Mouse (Mus musculus) liver, postnatal 0 days (tissue): ENCODE measurements around the gene D11Wsu47e. TPM values are rescaled to one million over a fixed set of nuclear protein-coding genes. Genes with fewer than 3 reads are reported as not detected.

ENCODE experiments used
- ATAC-seq: fragments of 200-750 bp; cut with Nextera tagmentation; 2 replicates; pipeline ENCODE4 v1.8.0; 2017; ENCODE audit warnings: mild to moderate bottlenecking, moderate library complexity
- DNase-seq: peaks from one replicate; pipeline ENCODE4 v3.0.0-alpha.2; 2016
- H3K27ac ChIP-seq: fragments of 300-500 bp; sonication (generic); 2 replicates; pipeline ENCODE4 v1.5.1; 2014; ENCODE audit warnings: antibody characterized with exemption, moderate library complexity, mild to moderate bottlenecking, low read depth
- H3K27me3 ChIP-seq: fragments of 300-500 bp; sonication (generic); 2 replicates; pipeline ENCODE4 v1.6.1; 2014; ENCODE audit warnings: low read length, control low read depth, mixed read lengths; ENCODE audit not compliant: insufficient read depth
- H3K36me3 ChIP-seq: fragments of 300-500 bp; sonication (generic); replicated peaks from 2 replicates; pipeline ENCODE4 v1.6.1; 2014; ENCODE audit warnings: mild to moderate bottlenecking, control low read depth, low read length, moderate library complexity, mixed read lengths; ENCODE audit not compliant: insufficient read depth
- H3K4me1 ChIP-seq: fragments of 300-500 bp; sonication (generic); 2 replicates; pipeline ENCODE4 v1.6.1; 2014; ENCODE audit warnings: antibody characterized with exemption, mild to moderate bottlenecking, control low read depth; ENCODE audit not compliant: insufficient read depth
- H3K4me2 ChIP-seq: fragments of 300-500 bp; sonication (generic); 2 replicates; pipeline ENCODE4 v1.6.1; 2014; ENCODE audit warnings: low read depth, mild to moderate bottlenecking, low read length, moderate library complexity, mixed read lengths
- H3K4me3 ChIP-seq: fragments of 300-500 bp; sonication (generic); 2 replicates; pipeline ENCODE4 v1.5.1; 2014; ENCODE audit warnings: low read depth, low read length
- H3K9ac ChIP-seq: fragments of 300-500 bp; sonication (generic); replicated peaks from 2 replicates; pipeline ENCODE4 v1.6.1; 2014; ENCODE audit warnings: mild to moderate bottlenecking, moderate library complexity
- H3K9me3 ChIP-seq: fragments of 300-500 bp; sonication (generic); 2 replicates; pipeline ENCODE4 v1.6.1; 2016; ENCODE audit warnings: mild to moderate bottlenecking, control low read depth, low read length, mixed read lengths
- CTCF ChIP-seq: sonication (generic); IDR thresholded peaks from 2 replicates; pipeline ENCODE4 v1.5.1; 2016; ENCODE audit warnings: antibody characterized with exemption, low read depth
- EP300 ChIP-seq: IDR thresholded peaks from 2 replicates; pipeline ENCODE4 v1.6.1; 2016; ENCODE audit warnings: antibody characterized with exemption, low read depth, mild to moderate bottlenecking
- WGBS: fragments of 180-500 bp; shearing (Covaris S2); extraction: QIAGEN DNeasy Blood & Tissue Kit; methylation state at CpG from one replicate; pipeline ENCODE4 v1.1.7; 2014; ENCODE audit not compliant: insufficient replicate concordance; 5-methylcytosine and 5-hydroxymethylcytosine counted together
- polyA plus RNA-seq: library from polyadenylated mRNA; unstranded; fragments of >200 nt; fragmentation: Nextera tagmentation; extraction: Ambion mirVana; gene quantifications from 2 replicates; pipeline ENCODE4 v1.2.1, GENCODE M21; 2015

D11Wsu47e gene
- polyA plus RNA-seq, 1 experiment from 2014 or later: 4.6 TPM

- DNase-seq: no peak
- Histone ChIP-seq H3K9me3 (no peaks in the 10 kb centered on the region), H3K27me3 (no peaks in the 10 kb centered on the region), H3K4me1 (peaks cover 28% of the 10 kb centered on the region), H3K27ac (no peak overlapping the region), H3K4me3 (no peak overlapping the region), H3K4me2 (no peak overlapping the region), H3K36me3 (peaks cover 41% of the 10 kb centered on the region), H3K9ac (no peak overlapping the region)
- 75% methylated on average over 5 of the region's 5 CpGs for WGBS
- ATAC-seq: no peak
- TF ChIP-seq EP300 (no peak), CTCF (no peak)
These were observed 15.4 kb upstream of the D11Wsu47e start for GRCm38 (mm10) chr11:113668857-113669256.

DNA sequence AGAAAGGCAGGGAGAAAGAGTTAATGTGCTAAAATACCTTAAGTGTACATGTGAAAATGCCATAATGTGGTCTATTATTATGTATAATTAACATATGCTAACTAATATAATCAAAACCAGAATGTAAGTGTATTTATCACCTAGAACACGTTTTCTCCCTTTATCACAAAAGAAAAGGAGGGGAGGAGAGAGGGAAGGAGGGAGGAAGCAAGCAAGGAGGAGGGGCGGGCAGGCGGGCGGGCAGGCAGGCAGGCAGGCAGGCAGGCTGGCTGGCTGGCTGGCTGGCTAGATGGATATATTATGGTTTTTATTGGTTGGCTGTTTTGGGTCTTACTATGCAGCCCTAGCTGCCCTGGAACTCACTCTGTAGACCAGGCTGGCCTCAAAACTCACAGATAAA lies 14.5 kb upstream of the D11Wsu47e start:
- 53% methylated on average over 4 of the region's 4 CpGs for WGBS
- Histone ChIP-seq H3K9ac (no peak overlapping the region), H3K36me3 (peaks cover 41% of the 10 kb centered on the region), H3K27ac (no peak overlapping the region), H3K4me1 (peaks cover 28% of the 10 kb centered on the region), H3K27me3 (no peaks in the 10 kb centered on the region), H3K4me3 (no peak overlapping the region), H3K9me3 (no peaks in the 10 kb centered on the region), H3K4me2 (no peak overlapping the region)
- no peak; the same call in 1 of the 2 replicates for ATAC-seq
- TF ChIP-seq CTCF (no peak), EP300 (no peak)
- no peak for DNase-seq

DNA sequence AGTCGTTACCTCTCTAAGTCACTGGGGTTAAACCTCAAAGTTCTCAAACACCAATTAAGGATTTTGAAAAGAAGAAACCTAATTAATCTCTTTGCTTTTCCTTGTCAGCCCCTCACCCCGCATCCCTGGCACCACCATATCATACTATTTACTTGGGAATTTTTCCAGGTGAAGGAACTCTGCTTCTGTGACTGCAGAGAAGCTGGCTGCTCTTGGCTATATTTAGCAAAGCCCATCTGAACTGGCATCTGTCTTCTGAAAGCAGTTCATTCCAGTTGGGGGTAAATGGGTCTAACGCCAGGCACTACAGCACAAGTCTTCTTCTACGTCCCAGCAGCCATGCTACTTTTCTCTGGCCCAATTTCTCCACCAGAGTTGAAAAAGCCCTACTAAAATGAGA lies 10.6 kb upstream of the D11Wsu47e start:
- ATAC-seq (no peak), DNase-seq (no peak)
- no peak overlapping the region for H3K9ac ChIP-seq
- H3K4me3 ChIP-seq: no peak overlapping the region
- H3K36me3 ChIP-seq: peaks cover 53% of the 10 kb centered on the region
- peaks cover 11% of the 10 kb centered on the region for H3K4me1 ChIP-seq
- TF ChIP-seq CTCF (no peak), EP300 (no peak)
- WGBS: 94% methylated on average over 4 of the region's 4 CpGs
- H3K4me2 ChIP-seq: no peak overlapping the region
- H3K27ac ChIP-seq: no peak overlapping the region
- no peaks in the 10 kb centered on the region for H3K9me3 ChIP-seq
- H3K27me3 ChIP-seq: no peaks in the 10 kb centered on the region

- TF ChIP-seq CTCF (no peak), EP300 (no peak)
- no peak overlapping the region for H3K9ac ChIP-seq
- WGBS: 93% methylated on average over 5 of the region's 5 CpGs
- no peaks in the 10 kb centered on the region for H3K9me3 ChIP-seq
- no peak overlapping the region for H3K4me3 ChIP-seq
- DNase-seq: no peak
- no peak overlapping the region for H3K4me2 ChIP-seq
- no peaks in the 10 kb centered on the region for H3K27me3 ChIP-seq
- H3K27ac ChIP-seq: no peak overlapping the region
- H3K4me1 ChIP-seq: peaks cover 10% of the 10 kb centered on the region
- no peak for ATAC-seq
- peaks cover 55% of the 10 kb centered on the region for H3K36me3 ChIP-seq
These were observed 9.6 kb upstream of the D11Wsu47e start for GRCm38 (mm10) chr11:113674595-113674994.

- 83% methylated on average over 2 of the region's 2 CpGs for WGBS
These were observed 7.4 kb upstream of the D11Wsu47e start for GRCm38 (mm10) chr11:113676847-113677246.

DNA sequence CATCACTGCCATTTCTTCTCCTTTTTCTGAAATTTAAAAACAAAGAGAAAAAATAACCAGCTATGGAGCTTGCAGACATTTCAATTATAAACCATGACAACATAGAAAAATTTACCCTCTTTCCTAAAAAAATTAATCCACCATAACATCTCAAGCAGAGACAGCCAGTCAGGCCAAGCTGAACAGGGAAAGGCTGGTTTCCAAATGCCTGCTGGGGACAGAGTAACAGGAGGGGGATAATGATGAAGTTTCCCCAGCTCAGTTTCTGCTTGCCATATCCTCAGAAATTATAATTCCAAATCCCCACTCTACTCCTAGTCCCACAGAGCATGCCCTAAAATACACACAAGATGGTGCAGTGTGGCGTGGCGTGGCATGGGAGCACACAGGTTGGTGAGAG lies 6.8 kb upstream of the D11Wsu47e start:
- Histone ChIP-seq H3K4me3 (no peak overlapping the region), H3K27me3 (no peaks in the 10 kb centered on the region), H3K27ac (no peak overlapping the region), H3K9ac (no peak overlapping the region), H3K9me3 (no peaks in the 10 kb centered on the region), H3K36me3 (peaks cover 43% of the 10 kb centered on the region), H3K4me2 (no peak overlapping the region), H3K4me1 (peaks cover 18% of the 10 kb centered on the region)
- 89% methylated on average over 2 of the region's 2 CpGs for WGBS
- TF ChIP-seq EP300 (no peak), CTCF (no peak)
- DNase-seq (no peak), ATAC-seq (no peak)

More at GRCm38 (mm10) chr11:113676847-113677246, 7.4 kb upstream of the D11Wsu47e start:
- peaks cover 43% of the 10 kb centered on the region for H3K36me3 ChIP-seq
- H3K4me3 ChIP-seq: no peak overlapping the region
- H3K9me3 ChIP-seq: no peaks in the 10 kb centered on the region
- no peak overlapping the region for H3K27ac ChIP-seq
- ATAC-seq (no peak), DNase-seq (no peak)
- no peak overlapping the region for H3K4me2 ChIP-seq
- H3K9ac ChIP-seq: no peak overlapping the region
- no peaks in the 10 kb centered on the region for H3K27me3 ChIP-seq
- no peak for TF ChIP-seq CTCF
- no peak for TF ChIP-seq EP300
- peaks cover 18% of the 10 kb centered on the region for H3K4me1 ChIP-seq

- no peak overlapping the region for H3K4me3 ChIP-seq
- no peak overlapping the region for H3K9ac ChIP-seq
- no peak overlapping the region for H3K27ac ChIP-seq
- no peak for DNase-seq
- no peak overlapping the region for H3K4me2 ChIP-seq
- ATAC-seq: no peak
- H3K9me3 ChIP-seq: no peaks in the 10 kb centered on the region
- H3K36me3 ChIP-seq: peaks cover 39% of the 10 kb centered on the region
- WGBS: 77% methylated on average over 8 of the region's 8 CpGs
- H3K4me1 ChIP-seq: peaks cover 27% of the 10 kb centered on the region
- H3K27me3 ChIP-seq: no peaks in the 10 kb centered on the region
- TF ChIP-seq EP300 (no peak), CTCF (no peak)
These were observed 5.8 kb upstream of the D11Wsu47e start for GRCm38 (mm10) chr11:113678373-113678772.
